Mouse (Mus musculus) gastrocnemius, adult 18-20 months (tissue): ENCODE measurements around the gene Sema4b. TPM values are rescaled to one million over a fixed set of nuclear protein-coding genes. Genes with fewer than 3 reads are reported as not detected.

Experiments used
- DNase-seq: peaks from one replicate; pipeline ENCODE4 v3.0.0; 2021; ENCODE audit warnings: low spot score
- total RNA-seq, 2 experiments: library from RNA; stranded (reverse); gene quantifications; 2 replicates each; pipeline ENCODE4 v1.2.3; 2021

The Sema4b gene
- total RNA-seq, 2 experiments from 2014 or later: 1.2 to 1.7 TPM

DNA sequence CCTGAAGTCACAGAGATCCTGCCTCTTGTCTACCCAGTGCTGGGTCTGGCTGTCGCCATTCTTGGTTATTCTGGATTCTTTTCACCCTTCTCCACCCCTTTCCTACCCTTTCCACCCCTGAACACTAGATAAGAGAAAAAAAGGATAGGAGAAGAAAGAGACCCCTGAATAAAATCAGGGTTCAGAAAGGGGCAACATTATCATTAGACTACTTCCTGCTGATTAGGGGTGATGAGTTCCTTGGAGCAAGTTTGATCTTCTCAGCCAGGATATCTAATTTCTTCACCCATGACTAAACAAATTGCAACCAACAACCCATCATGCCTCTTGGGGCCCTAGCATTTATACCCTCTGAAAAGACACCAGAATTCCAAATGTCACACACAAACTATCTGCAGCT, 81.1 kb downstream of the Sema4b start:
- no peak for DNase-seq

DNA sequence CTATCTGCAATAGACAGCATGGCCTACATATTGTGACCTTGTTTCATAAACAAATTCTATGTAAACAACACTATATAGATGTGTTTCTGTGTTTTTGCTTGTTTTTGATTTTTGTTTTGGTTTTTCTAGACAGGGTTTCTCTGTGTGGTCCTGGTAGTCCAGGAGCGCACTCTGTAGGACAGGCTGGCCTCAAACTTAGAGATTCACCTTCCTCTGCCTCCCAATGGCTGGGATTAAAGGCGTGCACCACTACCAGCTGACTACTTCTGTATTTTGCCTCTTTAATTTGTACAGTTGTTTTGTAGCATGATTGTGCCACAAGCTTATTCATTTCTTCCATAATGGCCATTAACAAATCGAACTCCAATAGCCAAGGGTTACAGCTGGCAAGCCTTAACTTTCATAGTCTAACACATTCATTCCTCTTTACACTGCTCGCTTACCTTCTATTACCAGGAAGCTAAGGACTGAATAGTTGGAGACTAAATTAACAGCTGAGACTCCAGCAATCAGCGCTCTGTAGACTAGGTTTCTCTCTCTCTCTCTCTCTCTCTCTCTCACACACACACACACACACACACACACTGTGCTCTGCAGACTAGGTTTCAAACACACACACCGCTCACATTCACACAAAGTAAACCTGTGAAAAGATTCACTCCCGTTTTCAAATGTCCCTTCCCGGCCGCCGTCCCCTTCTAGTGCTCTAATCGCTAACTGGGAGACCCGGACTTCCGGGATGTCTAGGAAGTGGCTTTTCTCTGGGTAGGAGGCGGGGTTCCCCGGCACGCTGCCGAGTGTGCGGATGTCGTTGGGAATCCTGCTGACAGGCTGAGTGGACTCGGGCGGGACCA, 82.5 kb downstream of the Sema4b start, which contains the start of gene Vps33b:
Vps33b (plus strand) TSS at position 753 of the 854 bp plus-strand sequence.
- DNase-seq: peak; percentile 96

DNA sequence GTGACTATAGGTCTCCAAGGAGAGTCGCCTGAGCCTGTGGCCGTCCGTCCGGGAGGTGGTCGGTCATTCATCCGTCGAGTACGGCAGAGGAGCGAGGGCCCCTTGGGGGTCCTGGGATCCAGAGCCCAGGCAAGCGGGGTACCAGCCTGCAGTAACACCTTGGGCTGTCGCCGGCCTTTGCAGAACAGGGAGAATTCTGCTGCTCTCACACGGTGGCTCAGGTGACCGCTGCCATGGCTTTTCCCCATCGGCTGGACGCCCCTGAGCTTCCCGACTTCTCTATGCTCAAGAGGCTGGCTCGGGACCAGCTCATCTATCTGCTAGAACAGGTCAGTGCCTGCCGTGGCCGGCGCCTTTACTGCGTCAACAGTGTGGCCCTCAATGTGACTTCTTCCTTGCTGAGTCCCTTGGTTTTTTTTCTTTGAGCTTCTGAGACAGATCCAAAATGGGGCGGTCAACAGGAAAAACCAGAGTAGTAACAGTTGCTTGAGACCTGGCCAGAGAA, 83.2 kb downstream of the Sema4b start:
- DNase-seq: no peak

DNA sequence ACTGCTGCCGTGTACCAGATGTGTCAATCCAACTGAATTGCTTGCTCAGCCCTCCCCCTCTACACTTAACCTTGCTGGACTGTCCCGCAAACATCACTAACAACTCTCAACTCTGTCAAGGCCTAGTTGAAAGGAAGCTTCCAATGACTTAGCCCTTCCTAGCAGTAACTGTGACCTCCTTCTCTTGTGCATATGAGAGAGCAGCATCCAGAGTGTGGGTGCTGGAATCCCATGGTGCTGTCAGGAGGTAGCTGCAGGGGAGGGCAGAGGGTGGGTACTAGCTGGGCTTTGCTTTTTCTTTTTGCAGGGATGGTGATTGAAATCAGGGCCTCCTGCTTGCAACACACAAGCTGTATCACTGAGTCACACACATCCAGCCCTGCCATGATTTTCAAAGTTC, 86.8 kb downstream of the Sema4b start:
- no peak for DNase-seq

Other genes starting within 250 kb of the Sema4b start
- gene Zfp710, start 162.0 kb upstream of the Sema4b start, total RNA-seq: 10 to 100 TPM; 21.1 to 31.3 TPM
- gene Idh2, start 71.4 kb upstream of the Sema4b start, total RNA-seq: 100 to 1,000 TPM; 317 to 516 TPM
- 1 to 10 TPM; 5.2 to 8.8 TPM for gene Cib1, start 46.0 kb downstream of the Sema4b start, total RNA-seq
- under 1 TPM; 0.81 to 0.91 TPM for gene Gdpgp1, start 46.0 kb downstream of the Sema4b start, total RNA-seq
- gene Ttll13, start 59.5 kb downstream of the Sema4b start, total RNA-seq: under 1 TPM in 1 of 2 experiments, not detected in 1; 0.18 TPM
- gene Ngrn, start 74.4 kb downstream of the Sema4b start, total RNA-seq: 10 to 100 TPM; 20.7 to 22.5 TPM
- 1 to 10 TPM; 2.7 to 3.0 TPM for gene Vps33b, start 82.8 kb downstream of the Sema4b start, total RNA-seq
- under 1 TPM in 1 of 2 experiments, not detected in 1; 0.19 TPM for gene Prc1, start 107.6 kb downstream of the Sema4b start, total RNA-seq
- gene Rccd1, start 137.6 kb downstream of the Sema4b start, total RNA-seq: 1 to 10 TPM; 6.7 to 7.8 TPM
- gene Unc45a, start 154.2 kb downstream of the Sema4b start, total RNA-seq: 10 to 100 TPM in 1 of 2 experiments, 1 to 10 TPM in 1; 9.9 to 10.1 TPM
- 10 to 100 TPM; 28.8 to 31.7 TPM for gene Hddc3, start 156.3 kb downstream of the Sema4b start, total RNA-seq
- 100 to 1,000 TPM; 132 to 136 TPM for gene Man2a2, start 184.5 kb downstream of the Sema4b start, total RNA-seq
- 1 to 10 TPM; 2.0 to 3.5 TPM for gene Fes, start 201.1 kb downstream of the Sema4b start, total RNA-seq
- 10 to 100 TPM; 52.8 to 53.9 TPM for gene Furin, start 218.6 kb downstream of the Sema4b start, total RNA-seq